Mouse (Mus musculus) forebrain, embryonic 11.5 days (tissue): ENCODE results near the gene Eef1a2. TPM values are rescaled to one million over a fixed set of nuclear protein-coding genes. Genes with fewer than 3 reads are reported as not detected.
A peak's percentile ranks its signal among the peaks of the same experiment; 100 is the strongest.
"Not testable (repeated sequence)": the region's sequence is repeated elsewhere in the genome, so short reads cannot be mapped to it uniquely, and the experiment has no call there.

Experiments
- ATAC-seq: fragments of 200-750 bp; cut with Nextera tagmentation; replicated peaks from 2 replicates; pipeline ENCODE4 v1.8.0; 2017; ENCODE audit warnings: moderate TSS enrichment; ENCODE audit not compliant: low FRiP score
- DNase-seq: peaks from one replicate; pipeline ENCODE4 v3.0.0-alpha.2; 2017; ENCODE audit warnings: low spot score
- H3K27ac ChIP-seq: fragments of 300-500 bp; sonication (generic); 2 replicates; pipeline ENCODE4 v1.5.1; 2014; ENCODE audit warnings: low read depth, low read length
- H3K27me3 ChIP-seq: fragments of 300-500 bp; sonication (generic); 2 replicates; pipeline ENCODE4 v1.6.1; 2014; ENCODE audit warnings: mild to moderate bottlenecking, low read length, mixed read lengths; ENCODE audit not compliant: control insufficient read depth, insufficient read depth
- H3K36me3 ChIP-seq: fragments of 300-500 bp; sonication (generic); 2 replicates; pipeline ENCODE4 v1.6.1; 2014; ENCODE audit warnings: mild to moderate bottlenecking, low read length, moderate library complexity, mixed read lengths; ENCODE audit not compliant: control insufficient read depth, insufficient read depth
- H3K4me1 ChIP-seq: fragments of 300-500 bp; sonication (generic); replicated peaks from 2 replicates; pipeline ENCODE4 v1.6.1; 2014; ENCODE audit warnings: low read length, mixed read lengths; ENCODE audit not compliant: control insufficient read depth, insufficient read depth
- H3K4me2 ChIP-seq: fragments of 300-500 bp; sonication (generic); 2 replicates; pipeline ENCODE4 v1.6.1; 2014; ENCODE audit warnings: low read depth, mild to moderate bottlenecking, low read length, moderate library complexity, mixed read lengths; ENCODE audit not compliant: severe bottlenecking
- H3K4me3 ChIP-seq: fragments of 300-500 bp; sonication (generic); 2 replicates; pipeline ENCODE4 v1.5.1; 2014; ENCODE audit warnings: low read depth, low read length
- H3K9ac ChIP-seq: fragments of 300-500 bp; sonication (generic); 2 replicates; pipeline ENCODE4 v1.6.1; 2014; ENCODE audit warnings: low read length
- H3K9me3 ChIP-seq: fragments of 300-500 bp; sonication (generic); 2 replicates; pipeline ENCODE4 v1.6.1; 2016; ENCODE audit warnings: low read length, mixed read lengths; ENCODE audit not compliant: control insufficient read depth
- WGBS: fragments of 180-500 bp; shearing (Covaris S2); extraction: QIAGEN DNeasy Blood & Tissue Kit; methylation state at CpG from one replicate; pipeline ENCODE4 v1.1.7; 2014; 5-methylcytosine and 5-hydroxymethylcytosine counted together
- polyA plus RNA-seq: library from polyadenylated mRNA; unstranded; fragments of >200 nt; fragmentation: Nextera tagmentation; extraction: Ambion mirVana; gene quantifications from 2 replicates; pipeline ENCODE4 v1.2.1, GENCODE M21; 2014

The Eef1a2 gene
- polyA plus RNA-seq, 1 experiment from 2014 or later = 0.47 TPM

DNA sequence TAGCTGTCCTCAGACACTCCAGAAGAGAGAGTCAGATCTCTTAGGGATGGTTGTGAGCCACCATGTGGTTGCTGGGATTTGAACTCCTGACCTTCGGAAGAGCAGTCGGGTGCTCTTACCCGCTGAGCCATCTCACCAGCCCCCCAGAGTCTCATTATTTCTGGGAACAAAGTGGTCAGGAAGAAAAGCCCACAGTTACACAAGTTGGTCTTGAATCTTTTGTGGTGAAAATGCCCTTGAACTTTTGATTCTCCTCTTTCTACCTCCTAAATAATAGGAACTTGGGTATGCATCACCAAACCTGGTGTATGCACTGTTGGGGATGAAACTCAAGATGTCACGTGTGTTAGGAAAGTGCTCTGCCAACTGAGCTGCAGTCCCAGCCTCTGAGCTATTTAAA, 35.1 kb upstream of the Eef1a2 start:
- Histone ChIP-seq H3K9ac (no peak overlapping the region), H3K4me2 (no peak overlapping the region), H3K36me3 (no peaks in the 10 kb centered on the region), H3K27ac (no peak overlapping the region), H3K4me3 (no peak overlapping the region), H3K27me3 (no peaks in the 10 kb centered on the region), H3K4me1 (peaks cover 3% of the 10 kb centered on the region), H3K9me3 (no peaks in the 10 kb centered on the region)
- WGBS = 72% methylated on average over 4 of the region's 4 CpGs
- ATAC-seq = no peak
- no peak for DNase-seq

- DNase-seq, H3K4me2 ChIP-seq, H3K4me1 ChIP-seq, ATAC-seq, H3K36me3 ChIP-seq, H3K27me3 ChIP-seq, H3K9ac ChIP-seq, H3K27ac ChIP-seq, H3K4me3 ChIP-seq, H3K9me3 ChIP-seq: not testable (repeated sequence)
- 87% methylated on average over 3 of the region's 4 CpGs for WGBS
Measured at GRCm38 (mm10) chr2:181191385-181191784, 34.6 kb upstream of the Eef1a2 start.

- Histone ChIP-seq H3K4me2 (no peak overlapping the region), H3K4me1 (peaks cover 3% of the 10 kb centered on the region), H3K27ac (no peak overlapping the region), H3K9me3 (no peaks in the 10 kb centered on the region), H3K36me3 (no peaks in the 10 kb centered on the region), H3K9ac (no peak overlapping the region), H3K4me3 (no peak overlapping the region), H3K27me3 (no peaks in the 10 kb centered on the region)
- 87% methylated on average over 1 of the region's 1 CpGs for WGBS
- DNase-seq (no peak), ATAC-seq (no peak)
Measured at GRCm38 (mm10) chr2:181189321-181189720, 32.5 kb upstream of the Eef1a2 start.

GRCm38 (mm10) chr2:181188681-181189080, 31.9 kb upstream of the Eef1a2 start:
- WGBS = 70% methylated on average over 2 of the region's 2 CpGs
- H3K27ac ChIP-seq = no peak overlapping the region; the same call in 1 of the 2 replicates
- H3K36me3 ChIP-seq = no peaks in the 10 kb centered on the region
- ATAC-seq = no peak
- peak overlapping the region; percentile 44 for H3K9ac ChIP-seq
- peaks cover 3% of the 10 kb centered on the region for H3K4me1 ChIP-seq
- H3K4me2 ChIP-seq = peak overlapping the region; percentile 73; the same call in 1 of the 2 replicates
- peak overlapping the region; percentile 67 for H3K4me3 ChIP-seq
- H3K27me3 ChIP-seq = no peaks in the 10 kb centered on the region
- no peaks in the 10 kb centered on the region for H3K9me3 ChIP-seq
- no peak for DNase-seq

DNA sequence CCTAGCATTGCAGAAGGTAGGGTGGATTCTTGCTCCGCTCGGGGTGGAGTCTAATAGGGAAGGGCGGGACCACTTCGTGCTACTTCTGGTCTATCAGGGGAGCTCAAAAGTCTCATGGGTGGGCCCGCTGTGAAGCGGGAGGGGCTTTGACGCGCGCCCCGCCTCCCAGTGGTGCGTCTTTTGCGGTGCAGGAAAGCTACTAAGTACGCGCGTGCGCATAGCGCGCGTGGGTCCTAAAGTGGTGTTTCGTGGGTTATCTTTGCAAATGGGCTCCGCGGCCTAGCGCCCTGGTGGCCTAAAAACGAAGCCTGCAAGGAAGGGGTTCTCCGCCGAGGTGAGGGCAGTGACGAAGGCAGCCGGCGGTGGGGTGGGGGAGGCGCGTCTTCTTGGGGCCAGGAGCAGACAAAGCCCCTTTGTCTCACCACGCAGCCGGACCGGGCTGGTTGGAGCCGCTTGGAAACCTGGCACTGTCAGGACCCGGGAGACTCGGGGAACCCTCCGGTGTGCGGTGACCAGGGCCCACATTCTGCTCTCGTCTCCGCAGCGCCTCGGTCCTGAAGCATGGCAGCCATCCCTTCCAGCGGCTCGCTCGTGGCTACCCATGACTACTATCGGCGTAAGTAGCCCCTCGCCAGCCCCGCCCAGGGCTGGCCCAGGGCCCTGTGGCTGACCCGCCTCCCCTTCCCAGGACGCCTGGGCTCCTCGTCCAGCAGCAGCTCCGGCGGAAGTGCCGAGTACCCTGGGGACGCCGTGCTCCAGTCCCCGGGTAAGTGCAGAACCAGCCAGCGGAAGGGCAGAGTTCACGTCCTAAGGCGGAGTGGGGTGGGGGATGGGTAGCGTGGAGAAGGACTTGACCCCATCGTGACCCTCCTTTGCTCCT, 30.5 kb upstream of the Eef1a2 start, which contains the start of gene Ppdpf:
Gene Ppdpf (plus strand): TSS at position 127 of the 880 bp plus-strand sequence.
- peak; percentile 93 for ATAC-seq

GRCm38 (mm10) chr2:181186635-181187034, 29.8 kb upstream of the Eef1a2 start:
- Histone ChIP-seq H3K9me3 (no peaks in the 10 kb centered on the region), H3K36me3 (no peaks in the 10 kb centered on the region), H3K4me2 (peak overlapping the region; percentile 73), H3K9ac (peak overlapping the region; percentile 97), H3K4me3 (peak overlapping the region; percentile 67), H3K27me3 (no peaks in the 10 kb centered on the region), H3K27ac (peak overlapping the region; percentile 91), H3K4me1 (peaks cover 3% of the 10 kb centered on the region)
- WGBS = 0% methylated on average over 14 of the region's 14 CpGs
- DNase-seq = peak; percentile 91
- ATAC-seq = peak; percentile 83

More for the DNA sequence above, 30.5 kb upstream of the Eef1a2 start, which contains the start of gene Ppdpf:
- H3K9ac ChIP-seq = peak within 1 kb of the TSS; percentile 97
- H3K27ac ChIP-seq = peak within 1 kb of the TSS; percentile 91
- under 1% methylated on average over 63 of the region's 64 CpGs for WGBS
- H3K4me3 ChIP-seq = peak within 1 kb of the TSS; percentile 67
- H3K36me3 ChIP-seq = no peaks in the 10 kb centered on the region
- DNase-seq = peak; percentile 93
- H3K4me1 ChIP-seq = peaks cover 3% of the 10 kb centered on the region
- H3K4me2 ChIP-seq = peak within 1 kb of the TSS; percentile 73
- H3K27me3 ChIP-seq = no peaks in the 10 kb centered on the region
- H3K9me3 ChIP-seq = no peaks in the 10 kb centered on the region

DNA sequence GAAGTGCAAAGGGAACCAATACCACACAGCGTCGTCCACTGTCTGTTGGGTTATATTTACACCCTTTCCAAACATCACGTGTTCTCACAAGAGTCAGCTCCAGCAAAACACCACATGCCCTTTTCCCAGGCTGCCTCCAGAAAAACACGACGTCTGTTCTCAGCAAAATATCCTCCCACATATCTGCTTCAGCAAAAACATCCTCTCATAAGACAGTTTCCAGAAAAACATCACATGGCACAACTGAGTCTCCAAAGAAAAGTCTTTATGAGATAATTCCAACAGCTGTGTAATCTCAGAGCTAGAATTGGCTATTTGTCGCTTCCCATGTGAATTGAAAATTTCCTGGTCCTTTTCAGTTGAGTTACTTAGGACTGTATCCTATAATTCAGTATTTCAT, 24.1 kb upstream of the Eef1a2 start:
- WGBS = 84% methylated on average over 6 of the region's 6 CpGs
- no peak for DNase-seq
- no peak overlapping the region for H3K9ac ChIP-seq

GRCm38 (mm10) chr2:181178471-181178870, 21.7 kb upstream of the Eef1a2 start:
- Histone ChIP-seq H3K4me1 (no peaks in the 10 kb centered on the region), H3K27ac (no peak overlapping the region), H3K9ac (no peak overlapping the region), H3K4me2 (no peak overlapping the region), H3K4me3 (no peak overlapping the region), H3K27me3 (no peaks in the 10 kb centered on the region), H3K36me3 (no peaks in the 10 kb centered on the region), H3K9me3 (no peaks in the 10 kb centered on the region)
- ATAC-seq (no peak), DNase-seq (no peak)
- 91% methylated on average over 5 of the region's 5 CpGs for WGBS

More for the DNA sequence above, 24.1 kb upstream of the Eef1a2 start:
- H3K27me3 ChIP-seq = no peaks in the 10 kb centered on the region
- no peaks in the 10 kb centered on the region for H3K9me3 ChIP-seq
- ATAC-seq = no peak
- H3K4me1 ChIP-seq = no peaks in the 10 kb centered on the region
- H3K4me3 ChIP-seq = no peak overlapping the region
- H3K36me3 ChIP-seq = no peaks in the 10 kb centered on the region
- H3K27ac ChIP-seq = no peak overlapping the region
- H3K4me2 ChIP-seq = no peak overlapping the region
